Comparison of ENCODE assay signal across 24 mouse cellular contexts in genomic region chr11:110889354-110890151, GRCm38 (mm10).
"Had no signal": no experiment of that assay in that cellular context is flagged by ENCODE, and none has a peak within 500 bp of the region (broad histone marks: within the 10 kb centered on the region; RNA-seq: fewer than 3 reads in every experiment).

No protein-coding gene starts in this region.

- H3K9ac ChIP-seq: heart, embryonic 13.5 days; heart, embryonic 15.5 days; hindbrain, embryonic 13.5 days; hindbrain, embryonic 15.5 days; limb, embryonic 12.5 days had no signal

- DNase-seq: gastrocnemius, postnatal 14 days; gastrocnemius, postnatal 36 days; heart, adult 11 months; heart, adult 2 months; heart, postnatal 14 days; heart, postnatal 36 days; kidney, adult 11 months; kidney, adult 2 months; kidney, adult 9 months; kidney, postnatal 14 days; kidney, postnatal 36 days; layer of hippocampus, adult 9-11 months; layer of hippocampus, postnatal 36 days; left cerebral cortex, postnatal 4 days; liver had no signal

- ATAC-seq: hindbrain, postnatal 0 days; intestine, embryonic 16.5 days had no signal

- H3K4me2 ChIP-seq: heart, embryonic 11.5 days; heart, embryonic 13.5 days; heart, embryonic 15.5 days; hindbrain, embryonic 13.5 days; hindbrain, embryonic 15.5 days; limb, embryonic 12.5 days; liver, embryonic 11.5 days had no signal

- H3K27ac ChIP-seq: heart, adult 2 months; heart, embryonic 13.5 days; heart, embryonic 15.5 days; hindbrain, embryonic 13.5 days; hindbrain, embryonic 15.5 days; hindbrain, postnatal 0 days; limb, embryonic 12.5 days had no signal

- H3K4me1 ChIP-seq: heart, embryonic 13.5 days; heart, embryonic 15.5 days; hindbrain, embryonic 13.5 days; hindbrain, embryonic 15.5 days; limb, embryonic 12.5 days had no signal

- H3K9me3 ChIP-seq: heart, embryonic 13.5 days; heart, embryonic 15.5 days; hindbrain, embryonic 13.5 days; hindbrain, embryonic 15.5 days; limb, embryonic 12.5 days had no signal

- H3K36me3 ChIP-seq: heart, embryonic 13.5 days; heart, embryonic 15.5 days; hindbrain, embryonic 13.5 days; hindbrain, embryonic 15.5 days; limb, embryonic 12.5 days had no signal

- H3K27me3 ChIP-seq: heart, embryonic 13.5 days; heart, embryonic 15.5 days; hindbrain, embryonic 13.5 days; hindbrain, embryonic 15.5 days; limb, embryonic 12.5 days had no signal

- H3K4me3 ChIP-seq: heart, adult 2 months; heart, embryonic 13.5 days; heart, embryonic 15.5 days; hindbrain, embryonic 13.5 days; hindbrain, embryonic 15.5 days; limb, embryonic 12.5 days had no signal
